Mouse (Mus musculus): ENCODE results near the gene Cfap74. TPM values are rescaled to one million over a fixed set of nuclear protein-coding genes. Genes with fewer than 3 reads are reported as not detected.

Cfap74 gene
- polyA plus RNA-seq, 1 experiment from 2014 or later = 9.1 TPM

DNA sequence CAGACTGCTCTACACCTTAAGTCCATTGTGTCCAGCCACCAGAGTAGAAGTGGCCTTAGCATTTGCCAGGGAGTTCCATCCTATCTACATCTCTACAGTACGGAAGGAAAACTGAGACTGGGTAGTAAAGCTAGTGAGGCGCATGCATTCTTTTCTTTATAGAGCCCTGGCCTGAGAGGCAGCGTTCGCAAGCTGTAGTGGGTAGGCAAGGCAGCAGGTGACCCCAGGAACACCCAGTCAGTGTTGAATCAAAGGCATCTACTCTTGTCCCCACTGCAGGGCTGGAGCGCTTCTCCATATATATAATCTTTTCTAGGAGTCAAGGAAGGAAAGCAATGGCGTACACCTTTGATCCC is 73.1 kb downstream of the Cfap74 start:
- Histone ChIP-seq H3K4me3 (ENCODE audit: low read depth, low read length) (no peak overlapping the region), H3K4me1 (replicated peaks; ENCODE audit: control insufficient read depth, insufficient read depth, low read length) (no peaks in the 10 kb centered on the region), H3K4me2 (ENCODE audit: low read depth, low read length, severe bottlenecking) (no peak overlapping the region), H3K9ac (ENCODE audit: low read length) (no peak overlapping the region), H3K27ac (ENCODE audit: low read depth, low read length) (no peak overlapping the region), H3K36me3 (ENCODE audit: control insufficient read depth, insufficient read depth, low read length) (no peaks in the 10 kb centered on the region), H3K27me3 (ENCODE audit: control insufficient read depth, insufficient read depth, low read length) (no peaks in the 10 kb centered on the region), H3K9me3 (ENCODE audit: control insufficient read depth, low read length) (no peaks in the 10 kb centered on the region)
- ATAC-seq (replicated peaks; ENCODE audit: low FRiP score) = no peak
- WGBS = 89% methylated on average over 6 of the region's 6 CpGs
- no peak for DNase-seq (ENCODE audit: low spot score)

DNA sequence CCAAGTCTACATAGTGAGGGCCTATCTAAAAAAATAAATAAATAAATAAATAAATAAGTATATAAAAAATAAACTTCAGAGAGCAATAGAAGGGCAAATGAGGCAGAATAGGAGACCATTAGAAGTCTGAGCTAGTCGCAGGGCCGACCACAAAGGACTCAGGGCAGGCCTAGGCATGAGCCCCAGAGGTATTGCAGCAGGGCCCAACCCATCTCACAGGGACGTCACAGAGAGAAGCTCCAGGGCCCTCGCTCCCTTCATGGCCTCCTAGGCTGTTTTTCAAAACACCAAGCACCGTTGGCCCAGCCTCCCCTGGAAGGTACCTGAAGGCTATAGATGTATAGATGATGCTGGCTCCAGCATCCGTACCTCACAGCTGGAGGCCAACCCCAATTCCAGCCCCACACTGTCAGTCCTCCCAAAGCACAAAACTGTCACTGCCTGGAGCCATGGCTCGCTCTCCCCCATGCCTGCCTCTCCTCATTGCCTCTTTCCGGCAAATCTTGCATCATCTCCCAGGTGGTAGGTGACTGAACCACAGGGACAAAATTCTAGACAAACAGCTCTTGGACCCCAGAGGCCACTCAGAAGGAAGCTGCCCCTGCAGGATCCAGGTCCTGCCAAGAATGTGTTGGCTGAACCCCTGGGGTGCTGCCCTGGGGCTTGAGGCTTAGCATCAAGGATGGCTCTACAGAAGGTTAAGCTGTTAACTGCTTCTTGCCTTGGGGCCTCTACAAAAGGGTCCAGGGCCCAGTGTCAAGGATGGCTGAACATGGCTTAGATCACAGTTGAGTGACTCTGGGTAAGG is 73.9 kb downstream of the Cfap74 start:
- Histone ChIP-seq H3K27me3 (ENCODE audit: control insufficient read depth, insufficient read depth, low read length) (no peaks in the 10 kb centered on the region), H3K4me3 (ENCODE audit: low read depth, low read length) (no peak overlapping the region), H3K4me2 (ENCODE audit: low read depth, low read length, severe bottlenecking) (no peak overlapping the region), H3K9me3 (ENCODE audit: control insufficient read depth, low read length) (no peaks in the 10 kb centered on the region), H3K4me1 (replicated peaks; ENCODE audit: control insufficient read depth, insufficient read depth, low read length) (no peaks in the 10 kb centered on the region), H3K36me3 (ENCODE audit: control insufficient read depth, insufficient read depth, low read length) (no peaks in the 10 kb centered on the region), H3K27ac (ENCODE audit: low read depth, low read length) (no peak overlapping the region), H3K9ac (ENCODE audit: low read length) (no peak overlapping the region)
- ATAC-seq (replicated peaks; ENCODE audit: low FRiP score) (no peak), DNase-seq (ENCODE audit: low spot score) (no peak)
- 65% methylated on average over 8 of the region's 8 CpGs for WGBS

DNA sequence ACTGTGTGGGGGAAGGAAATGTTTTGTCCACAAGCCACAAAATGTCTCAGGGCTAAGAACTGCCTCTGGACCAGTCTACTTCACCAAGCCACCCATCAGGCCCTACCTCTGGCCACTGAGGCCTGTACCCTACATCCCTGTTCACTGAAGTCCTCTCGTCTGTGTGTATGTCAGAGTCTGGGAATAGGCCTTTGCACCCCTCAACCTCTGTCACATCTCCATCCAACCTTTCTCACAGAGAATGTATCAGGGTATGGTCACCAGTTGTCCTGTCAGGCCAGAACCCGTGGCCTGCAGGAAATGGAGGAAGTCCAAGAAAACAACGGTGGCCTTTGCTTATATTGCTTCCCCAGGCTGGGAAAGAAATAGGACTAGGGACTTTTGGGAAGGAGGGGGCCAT is 76.5 kb downstream of the Cfap74 start:
- Histone ChIP-seq H3K36me3 (ENCODE audit: control insufficient read depth, insufficient read depth, low read length) (no peaks in the 10 kb centered on the region), H3K4me3 (ENCODE audit: low read depth, low read length) (no peak overlapping the region), H3K27me3 (ENCODE audit: control insufficient read depth, insufficient read depth, low read length) (no peaks in the 10 kb centered on the region), H3K9ac (ENCODE audit: low read length) (no peak overlapping the region), H3K27ac (ENCODE audit: low read depth, low read length) (no peak overlapping the region), H3K9me3 (ENCODE audit: control insufficient read depth, low read length) (no peaks in the 10 kb centered on the region), H3K4me2 (ENCODE audit: low read depth, low read length, severe bottlenecking) (no peak overlapping the region), H3K4me1 (replicated peaks; ENCODE audit: control insufficient read depth, insufficient read depth, low read length) (peaks cover 2% of the 10 kb centered on the region)
- WGBS = 88% methylated on average over 3 of the region's 3 CpGs
- no peak for DNase-seq (ENCODE audit: low spot score)
- ATAC-seq (replicated peaks; ENCODE audit: low FRiP score) = no peak

DNA sequence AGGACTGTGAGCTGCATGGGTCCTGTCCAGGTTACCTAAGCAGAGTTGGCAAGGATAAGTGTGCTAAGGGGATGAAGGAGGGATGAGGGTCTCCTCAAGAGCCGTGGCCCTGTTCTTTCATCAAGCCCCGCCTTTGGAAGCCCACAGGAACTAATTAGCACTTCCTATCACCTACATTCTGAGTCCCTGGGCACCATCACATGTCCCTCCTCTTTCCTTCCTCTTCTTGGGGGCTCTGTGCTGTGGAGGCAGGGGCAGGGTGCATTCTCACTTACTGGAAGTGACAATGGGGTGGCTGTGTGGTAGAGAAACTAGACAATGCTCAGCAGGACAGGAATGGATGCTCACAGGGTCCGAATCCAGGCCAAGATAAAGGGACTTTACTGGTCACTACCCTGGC is 78.8 kb downstream of the Cfap74 start:
- H3K9ac ChIP-seq (ENCODE audit: low read length) = no peak overlapping the region
- peaks cover 4% of the 10 kb centered on the region for H3K4me1 ChIP-seq (replicated peaks; ENCODE audit: control insufficient read depth, insufficient read depth, low read length)
- DNase-seq (ENCODE audit: low spot score) = no peak
- ATAC-seq (replicated peaks; ENCODE audit: low FRiP score) = no peak
- H3K4me3 ChIP-seq (ENCODE audit: low read depth, low read length) = no peak overlapping the region
- H3K4me2 ChIP-seq (ENCODE audit: low read depth, low read length, severe bottlenecking) = no peak overlapping the region
- 41% methylated on average over 3 of the region's 3 CpGs for WGBS
- H3K9me3 ChIP-seq (ENCODE audit: control insufficient read depth, low read length) = no peaks in the 10 kb centered on the region
- H3K27me3 ChIP-seq (ENCODE audit: control insufficient read depth, insufficient read depth, low read length) = no peaks in the 10 kb centered on the region
- H3K27ac ChIP-seq (ENCODE audit: low read depth, low read length) = no peak overlapping the region
- H3K36me3 ChIP-seq (ENCODE audit: control insufficient read depth, insufficient read depth, low read length) = no peaks in the 10 kb centered on the region

DNA sequence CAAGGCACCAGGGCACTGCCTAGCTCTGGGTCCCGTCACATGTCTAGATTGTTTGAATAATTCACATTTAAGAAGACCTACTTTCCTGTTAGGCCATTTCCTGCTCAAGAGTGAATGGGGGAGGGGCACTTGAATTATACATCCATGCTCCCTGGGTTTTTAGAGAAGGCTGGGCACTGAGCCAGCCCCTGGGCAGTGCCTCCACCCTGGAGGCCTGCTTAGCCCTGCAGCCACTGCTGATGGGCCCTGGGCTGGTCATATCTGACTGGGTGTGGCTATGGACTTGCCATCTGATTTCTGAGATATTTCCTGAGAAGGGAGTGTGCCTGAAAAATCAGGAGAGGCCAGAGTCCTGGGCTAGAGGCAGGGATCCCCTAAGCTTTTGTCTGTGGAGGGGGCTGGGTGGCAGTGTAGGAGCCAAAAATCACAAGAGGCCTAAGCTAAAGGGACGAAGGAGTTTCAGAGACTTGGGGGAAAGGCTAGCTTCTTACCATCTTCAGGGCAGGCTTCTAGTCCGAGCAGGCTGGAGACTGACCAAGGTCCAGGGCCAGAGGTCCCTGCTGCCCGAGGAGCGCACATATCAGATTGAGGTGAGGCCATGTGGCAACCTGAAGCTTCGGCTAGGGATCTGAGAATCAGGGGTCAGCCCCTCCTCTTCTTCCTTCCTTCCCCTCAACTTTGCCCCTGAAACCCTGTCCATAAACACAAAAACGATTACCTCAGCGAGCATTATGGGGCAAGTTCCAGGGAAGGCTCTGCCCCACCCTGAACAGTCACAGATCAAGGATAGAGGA is 79.4 kb downstream of the Cfap74 start:
- H3K27ac ChIP-seq (ENCODE audit: low read depth, low read length) = no peak overlapping the region
- H3K4me3 ChIP-seq (ENCODE audit: low read depth, low read length) = no peak overlapping the region
- H3K27me3 ChIP-seq (ENCODE audit: control insufficient read depth, insufficient read depth, low read length) = no peaks in the 10 kb centered on the region
- no peaks in the 10 kb centered on the region for H3K36me3 ChIP-seq (ENCODE audit: control insufficient read depth, insufficient read depth, low read length)
- WGBS = 81% methylated on average over 8 of the region's 8 CpGs
- no peak overlapping the region for H3K4me2 ChIP-seq (ENCODE audit: low read depth, low read length, severe bottlenecking)
- ATAC-seq (replicated peaks; ENCODE audit: low FRiP score) (no peak), DNase-seq (ENCODE audit: low spot score) (no peak)
- no peaks in the 10 kb centered on the region for H3K9me3 ChIP-seq (ENCODE audit: control insufficient read depth, low read length)
- no peak overlapping the region for H3K9ac ChIP-seq (ENCODE audit: low read length)
- H3K4me1 ChIP-seq (replicated peaks; ENCODE audit: control insufficient read depth, insufficient read depth, low read length) = peaks cover 4% of the 10 kb centered on the region

DNA sequence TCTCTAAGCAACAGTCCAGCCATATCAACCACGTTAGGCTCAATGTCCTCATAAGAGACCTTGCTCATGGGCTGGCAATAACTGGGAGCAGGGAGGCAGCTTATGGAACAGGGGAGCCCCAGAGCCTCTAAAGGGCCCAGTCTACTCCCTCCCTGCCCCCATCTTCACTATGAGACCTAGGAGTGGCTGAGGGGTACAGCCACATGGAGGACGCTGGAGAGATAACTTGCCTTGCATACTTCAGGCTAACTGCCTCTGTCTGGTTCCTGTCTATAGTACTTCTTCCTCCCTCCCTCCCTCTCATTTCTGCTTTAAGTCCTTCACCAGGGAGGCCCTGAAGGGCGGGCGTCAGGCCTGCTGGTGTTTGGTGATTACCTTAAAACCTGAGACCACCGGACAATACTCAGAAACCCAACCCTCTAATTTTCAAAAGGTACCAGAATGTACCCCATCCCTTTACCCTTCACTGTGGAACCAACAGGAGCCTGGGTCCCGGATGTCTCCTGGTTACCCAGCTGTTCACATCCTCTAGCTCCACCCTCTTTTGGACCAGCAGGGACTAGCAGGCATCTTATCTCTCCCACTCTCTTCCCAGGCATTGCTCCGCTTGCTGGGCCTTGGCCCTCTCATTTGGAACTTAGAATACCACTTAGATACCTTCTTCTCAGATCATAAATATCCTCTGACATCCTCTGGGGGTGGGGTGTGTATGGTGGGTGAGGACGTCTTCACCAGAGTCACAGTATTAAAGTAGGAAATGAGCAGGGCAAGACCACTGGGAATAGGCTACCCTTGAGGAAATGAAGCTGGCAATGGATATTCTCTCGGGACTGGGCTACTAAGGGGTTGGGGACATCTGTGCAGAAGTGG is 80.3 kb downstream of the Cfap74 start:
- Histone ChIP-seq H3K4me2 (ENCODE audit: low read depth, low read length, severe bottlenecking) (no peak overlapping the region), H3K4me3 (ENCODE audit: low read depth, low read length) (no peak overlapping the region), H3K36me3 (ENCODE audit: control insufficient read depth, insufficient read depth, low read length) (no peaks in the 10 kb centered on the region), H3K9me3 (ENCODE audit: control insufficient read depth, low read length) (no peaks in the 10 kb centered on the region), H3K4me1 (replicated peaks; ENCODE audit: control insufficient read depth, insufficient read depth, low read length) (peaks cover 4% of the 10 kb centered on the region), H3K9ac (ENCODE audit: low read length) (no peak overlapping the region), H3K27me3 (ENCODE audit: control insufficient read depth, insufficient read depth, low read length) (no peaks in the 10 kb centered on the region), H3K27ac (ENCODE audit: low read depth, low read length) (no peak overlapping the region)
- ATAC-seq (replicated peaks; ENCODE audit: low FRiP score) (no peak), DNase-seq (ENCODE audit: low spot score) (no peak)
- 81% methylated on average over 9 of the region's 9 CpGs for WGBS

DNA sequence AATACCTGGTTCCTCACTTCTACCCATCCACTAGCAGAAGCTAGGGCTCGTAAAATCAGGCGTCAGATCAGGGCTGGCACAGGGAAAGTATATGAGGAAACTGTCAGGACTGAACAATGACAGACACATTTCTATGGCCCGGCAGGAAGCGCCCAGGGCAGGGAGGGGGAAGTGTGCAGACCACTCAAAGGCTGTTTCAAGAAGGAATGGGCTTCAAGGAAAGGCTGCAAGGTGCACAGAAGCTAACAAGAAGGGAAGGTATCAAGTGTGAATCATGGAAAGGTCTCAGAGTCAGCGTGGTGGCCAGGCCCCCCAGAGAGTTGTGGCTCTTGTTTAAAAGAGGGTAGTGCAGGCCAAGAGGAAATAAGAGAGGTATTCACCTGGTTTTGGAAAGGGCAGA is 81.5 kb downstream of the Cfap74 start:
- H3K4me1 ChIP-seq (replicated peaks; ENCODE audit: control insufficient read depth, insufficient read depth, low read length) = peaks cover 6% of the 10 kb centered on the region

DNA sequence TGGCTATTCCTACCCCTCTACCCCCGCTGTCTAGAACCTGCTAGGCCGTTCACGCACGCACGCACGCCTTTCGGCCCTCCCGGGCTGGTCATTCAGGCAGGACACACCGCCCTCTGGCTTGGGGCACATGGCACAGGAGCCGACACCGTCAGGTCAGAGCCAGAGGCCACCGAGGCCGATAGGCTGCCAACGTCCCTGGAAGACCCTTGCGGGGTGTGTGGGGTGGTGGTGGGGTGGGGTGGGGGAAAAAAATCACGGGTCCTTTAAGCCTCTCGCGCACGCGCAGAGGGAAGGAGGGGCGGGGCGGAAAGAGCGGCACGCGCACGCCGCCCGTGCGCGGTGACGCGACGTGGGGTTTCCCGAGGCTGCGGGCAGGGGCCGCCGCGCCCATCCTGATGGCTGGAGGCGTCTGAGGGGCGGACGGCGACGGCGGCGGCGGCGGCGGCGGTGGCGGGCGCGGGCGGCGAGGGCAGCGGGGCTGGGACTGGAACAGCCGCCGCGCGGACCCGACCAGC is 82.1 kb downstream of the Cfap74 start, which contains the start of gene Gnb1:
Gene Gnb1 (plus strand): TSS at position 372 of the 515 bp plus-strand sequence.
- Histone ChIP-seq H3K9ac (ENCODE audit: low read length) (peak within 1 kb of the TSS; percentile 100), H3K9me3 (ENCODE audit: control insufficient read depth, low read length) (no peaks in the 10 kb centered on the region), H3K4me2 (ENCODE audit: low read depth, low read length, severe bottlenecking) (peak within 1 kb of the TSS; percentile 80), H3K27ac (ENCODE audit: low read depth, low read length) (peak within 1 kb of the TSS; percentile 90), H3K27me3 (ENCODE audit: control insufficient read depth, insufficient read depth, low read length) (no peaks in the 10 kb centered on the region), H3K4me1 (replicated peaks; ENCODE audit: control insufficient read depth, insufficient read depth, low read length) (peaks cover 6% of the 10 kb centered on the region), H3K4me3 (ENCODE audit: low read depth, low read length) (peak within 1 kb of the TSS; percentile 99), H3K36me3 (ENCODE audit: control insufficient read depth, insufficient read depth, low read length) (no peaks in the 10 kb centered on the region)
- under 1% methylated on average over 53 of the region's 60 CpGs for WGBS
- ATAC-seq (replicated peaks; ENCODE audit: low FRiP score) (peak; percentile 87), DNase-seq (ENCODE audit: low spot score) (peak; percentile 97)

More for the DNA sequence above, 81.5 kb downstream of the Cfap74 start:
- no peaks in the 10 kb centered on the region for H3K36me3 ChIP-seq (ENCODE audit: control insufficient read depth, insufficient read depth, low read length)
- 29% methylated on average over 5 of the region's 5 CpGs for WGBS
- H3K9ac ChIP-seq (ENCODE audit: low read length) = peak overlapping the region; percentile 100
- peak overlapping the region; percentile 80 for H3K4me2 ChIP-seq (ENCODE audit: low read depth, low read length, severe bottlenecking)
- peak overlapping the region; percentile 99 for H3K4me3 ChIP-seq (ENCODE audit: low read depth, low read length)
- no peaks in the 10 kb centered on the region for H3K9me3 ChIP-seq (ENCODE audit: control insufficient read depth, low read length)
- no peaks in the 10 kb centered on the region for H3K27me3 ChIP-seq (ENCODE audit: control insufficient read depth, insufficient read depth, low read length)
- ATAC-seq (replicated peaks; ENCODE audit: low FRiP score) (no peak), DNase-seq (ENCODE audit: low spot score) (no peak)
- H3K27ac ChIP-seq (ENCODE audit: low read depth, low read length) = no peak overlapping the region; the same call in 1 of the 2 replicates
